Mouse (Mus musculus) thymus, adult 18-20 months (tissue): ENCODE measurements around the gene Gh.
"Not testable (repeated sequence)": the region's sequence is repeated elsewhere in the genome, so short reads cannot be mapped to it uniquely, and the experiment has no call there.

Source experiments
- DNase-seq, 2 experiments: peaks; one replicate each; pipeline ENCODE4 v3.0.0; 2022; ENCODE audit warnings: mixed read lengths in 2 of 2

The Gh gene

DNA sequence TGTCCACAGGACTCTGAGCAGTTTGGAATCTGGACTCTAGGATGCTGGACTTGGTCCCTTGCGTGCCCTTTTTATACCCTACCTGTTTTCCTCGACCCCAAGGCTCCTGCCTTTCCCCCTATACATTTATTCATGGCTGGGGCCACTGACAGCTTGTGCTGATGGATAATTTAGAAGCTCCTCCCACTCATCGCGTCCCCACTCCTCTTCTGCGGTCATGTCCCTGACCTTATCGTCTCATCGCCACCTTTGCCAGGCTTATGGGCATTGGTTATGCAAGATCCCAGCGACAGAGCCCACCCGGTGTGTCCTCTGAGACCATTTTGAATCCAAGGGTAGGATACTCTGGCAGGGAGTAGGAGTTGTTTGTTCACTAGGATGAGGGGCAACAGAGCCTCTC lies at the start of gene Gh:
Gh (minus strand) TSS at position 101 of the 400 bp plus-strand sequence.
- DNase-seq, result no peak

DNA sequence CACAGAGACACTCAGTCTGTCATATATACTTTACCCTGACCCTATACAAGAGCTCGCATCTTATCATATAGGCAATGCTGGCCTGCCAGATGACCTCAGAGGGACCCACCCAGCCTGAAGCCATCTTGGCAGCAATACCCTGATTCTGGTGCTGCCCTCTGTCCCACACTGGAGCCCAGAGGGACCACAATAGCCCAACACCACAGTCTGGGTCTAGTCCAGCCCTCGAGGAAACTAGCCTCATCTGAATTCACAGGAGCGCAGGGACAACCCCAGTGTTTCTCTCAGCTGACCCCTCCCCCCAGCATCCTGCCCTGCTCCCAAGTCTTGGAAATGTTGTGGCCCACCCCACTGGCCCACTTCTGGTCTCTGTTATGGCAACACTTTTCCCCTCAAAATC lies 49.6 kb upstream of the Gh start:
- no peak for DNase-seq

DNA sequence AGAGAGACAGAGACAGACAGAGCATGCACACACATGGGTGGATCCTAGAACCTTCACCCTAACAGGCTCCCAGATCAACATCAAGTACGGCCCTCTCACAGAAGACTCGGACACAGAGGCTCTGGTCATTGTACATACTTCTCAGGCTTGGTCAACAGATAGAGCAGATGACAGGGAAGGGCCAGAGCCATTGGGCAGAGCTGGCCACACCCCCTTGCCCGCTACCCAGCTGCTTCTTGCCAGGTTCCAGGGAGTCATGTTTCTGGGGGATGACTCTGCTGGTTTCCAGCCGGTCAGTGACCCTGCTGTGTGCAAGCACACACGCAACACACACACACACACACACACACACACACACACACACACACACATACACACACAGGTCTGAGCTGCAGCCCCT lies 49.2 kb upstream of the Gh start:
- no peak for DNase-seq

DNA sequence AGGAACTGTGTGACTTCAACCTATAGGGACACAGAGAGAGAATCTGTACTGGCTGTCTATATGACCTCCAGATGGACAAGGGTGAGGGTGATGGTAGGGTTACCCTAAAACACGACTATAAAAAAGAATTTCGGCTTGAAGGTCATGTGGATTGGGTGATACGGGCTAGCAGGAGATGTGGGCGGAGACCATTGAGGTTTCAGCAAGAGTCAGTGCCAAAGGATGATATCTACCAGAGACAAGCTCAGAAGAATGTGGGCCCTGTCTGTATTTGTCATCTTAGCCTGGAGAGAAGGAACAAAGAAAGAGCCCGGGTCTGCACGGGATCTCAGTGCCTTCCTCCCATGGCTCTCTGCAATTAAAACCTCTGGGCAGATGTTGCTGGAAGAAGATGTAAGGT lies 48.1 kb upstream of the Gh start:
- no peak for DNase-seq

DNA sequence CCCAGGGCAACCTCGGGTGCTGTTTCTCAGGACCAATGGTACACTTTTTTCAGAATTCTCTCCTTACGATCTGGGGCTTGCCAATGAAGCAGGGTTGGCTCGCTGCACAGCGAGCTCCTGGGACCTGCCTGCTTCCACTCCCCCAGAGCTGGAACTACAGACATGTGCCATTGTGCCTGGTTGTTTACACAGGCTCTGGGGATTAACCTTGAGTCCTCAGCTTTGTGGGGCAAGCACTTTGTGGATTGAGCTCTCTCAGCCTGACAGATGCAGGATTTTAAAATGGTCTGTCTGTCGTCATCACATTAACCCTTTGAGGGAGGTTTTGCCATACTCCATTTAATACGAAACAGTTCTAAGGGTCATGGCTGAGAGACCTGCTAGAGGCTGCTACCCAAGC lies 43.2 kb upstream of the Gh start:
- DNase-seq, result no peak

DNA sequence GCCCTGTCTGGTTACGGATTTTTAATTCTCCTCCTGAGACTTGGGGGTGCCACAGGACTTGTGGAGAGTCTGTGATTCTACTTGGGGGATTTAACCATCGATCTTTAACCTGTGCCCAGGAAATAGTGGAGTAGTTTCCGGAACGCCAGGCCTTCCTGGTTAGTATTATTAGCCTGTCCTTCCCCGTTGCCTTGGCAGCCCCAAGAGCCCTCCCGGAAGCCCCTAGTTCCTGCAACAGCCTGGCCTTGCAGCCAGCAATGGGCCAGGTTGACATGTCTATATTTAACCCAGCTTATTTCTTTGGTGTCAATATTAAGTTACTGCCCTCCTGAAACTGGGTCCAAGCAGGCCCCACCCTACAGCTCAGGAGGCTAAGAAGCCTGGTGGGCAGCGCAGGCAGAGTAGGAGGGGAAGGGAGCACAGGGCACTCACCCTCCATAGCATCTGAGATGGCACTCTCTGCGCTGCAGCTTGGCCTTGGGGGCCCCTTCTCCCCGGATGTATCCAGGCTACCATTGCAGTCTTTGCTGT lies 39.4 kb upstream of the Gh start:
- no peak for DNase-seq

DNA sequence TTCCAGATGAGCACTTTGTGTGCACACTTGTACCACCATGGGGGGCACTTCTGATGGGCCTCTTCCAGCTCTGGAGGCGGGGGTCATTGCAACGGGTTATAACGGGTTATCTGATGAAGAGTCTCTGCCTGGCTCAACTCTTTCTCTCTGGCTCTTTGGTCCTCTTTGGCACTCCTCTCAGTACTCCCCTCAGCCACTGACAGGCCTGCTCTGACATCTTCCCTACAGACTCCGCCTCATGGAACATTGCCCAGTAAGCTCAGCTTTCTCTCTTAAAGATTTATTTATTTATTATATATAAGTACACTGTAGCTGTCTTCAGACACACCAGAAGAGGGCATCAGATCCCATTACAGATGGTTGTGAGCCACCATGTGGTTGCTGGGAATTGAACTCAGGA lies 37.7 kb upstream of the Gh start:
- DNase-seq, result not testable (repeated sequence)

DNA sequence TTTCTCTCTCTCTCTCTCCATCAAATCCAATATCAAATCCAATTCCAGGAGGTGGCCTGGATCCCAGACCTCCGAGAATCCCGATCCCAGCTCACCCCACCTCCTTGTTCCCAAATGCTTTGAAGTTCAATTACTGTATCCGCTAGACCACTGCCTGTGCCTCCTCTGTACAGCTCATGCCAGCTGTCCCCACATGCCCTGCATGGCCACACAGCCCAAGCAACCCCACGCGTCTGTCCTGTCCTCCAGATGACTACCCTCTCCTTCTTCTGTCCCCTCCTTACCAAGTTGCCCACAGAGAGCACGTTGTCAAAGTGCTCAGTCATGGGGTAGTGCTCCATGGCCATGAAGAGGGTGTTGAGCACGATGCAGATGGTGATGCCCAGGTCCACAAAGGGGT lies 37.2 kb upstream of the Gh start:
- DNase-seq, result no peak

DNA sequence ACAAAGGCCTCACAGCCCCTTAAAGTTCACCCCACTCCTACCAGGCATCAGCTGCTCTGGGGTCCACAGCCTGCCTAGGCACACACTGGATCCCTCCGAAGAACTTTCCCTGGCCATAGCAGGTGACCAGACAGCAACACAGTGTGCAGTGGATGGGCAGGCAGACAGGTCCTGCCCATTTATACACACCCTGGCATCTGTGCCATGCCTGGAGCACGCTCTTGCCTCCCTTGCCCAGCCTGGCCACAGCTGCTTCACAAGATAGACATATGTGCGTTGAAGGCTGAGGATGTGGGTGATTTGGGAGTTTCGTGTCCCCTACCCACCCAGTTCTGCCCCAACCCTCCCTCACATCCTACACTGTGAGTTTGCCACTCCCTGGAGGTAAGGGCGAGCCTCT lies 36.4 kb upstream of the Gh start:
- DNase-seq, result no peak

DNA sequence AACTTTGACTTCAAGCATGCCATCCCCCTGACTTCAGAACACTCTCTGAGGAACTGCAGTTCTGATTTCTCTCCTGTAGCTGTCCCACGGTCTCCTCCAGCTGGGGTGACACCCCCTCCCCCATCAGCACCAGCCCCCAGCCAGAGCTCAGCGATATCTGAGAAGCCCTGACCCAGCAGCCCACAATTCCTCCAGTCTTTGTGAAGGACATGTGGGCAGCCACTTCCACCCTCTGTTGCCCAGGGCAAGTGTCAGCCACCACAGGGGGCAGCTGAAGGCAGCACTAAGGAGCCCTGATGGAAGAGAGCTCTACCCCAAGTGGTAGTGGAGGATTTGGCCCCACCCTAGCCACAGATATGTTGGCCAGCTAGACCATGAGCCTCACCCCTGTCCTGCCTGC lies 32.4 kb upstream of the Gh start:
- DNase-seq, result no peak

DNA sequence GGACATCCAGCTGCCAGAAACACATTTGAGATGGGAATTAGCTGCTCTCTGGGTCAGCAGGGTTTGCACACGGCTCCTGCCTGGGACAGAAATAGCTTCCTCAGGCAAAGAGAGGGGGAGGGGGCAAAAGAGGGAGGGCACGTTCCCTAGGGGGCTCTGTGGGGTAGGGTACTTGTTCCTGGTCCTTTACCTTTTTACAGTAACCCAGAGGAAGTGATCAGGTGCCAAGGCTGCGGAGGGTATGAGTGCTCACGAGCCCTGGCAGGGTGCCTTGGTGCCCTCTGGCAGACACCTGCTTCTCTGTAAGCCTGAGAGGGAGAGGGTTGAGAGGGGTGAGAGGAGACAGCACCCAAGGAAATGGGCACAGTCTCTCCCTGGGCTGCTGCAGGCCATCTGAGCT lies 30.8 kb upstream of the Gh start:
- no peak for DNase-seq

DNA sequence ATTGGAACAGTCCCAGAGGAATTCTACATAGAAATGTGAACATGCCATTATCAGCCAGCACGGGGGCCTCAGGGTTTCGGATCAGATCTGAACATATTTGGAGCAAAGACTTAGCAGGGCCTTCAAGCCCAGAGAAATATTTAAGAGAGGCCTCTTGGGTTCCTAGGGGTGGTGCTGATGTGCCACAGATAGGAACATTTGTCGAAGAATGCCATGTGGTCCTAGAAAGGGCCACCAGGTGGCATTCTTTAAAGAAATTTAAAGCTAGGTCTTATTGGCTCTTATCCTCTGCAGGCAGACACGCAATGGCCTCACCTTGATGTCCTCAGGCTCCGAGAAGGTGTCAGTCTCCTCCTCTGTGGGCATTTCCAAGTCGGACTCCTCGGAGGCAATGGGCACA lies 28.0 kb upstream of the Gh start:
- no peak for DNase-seq

DNA sequence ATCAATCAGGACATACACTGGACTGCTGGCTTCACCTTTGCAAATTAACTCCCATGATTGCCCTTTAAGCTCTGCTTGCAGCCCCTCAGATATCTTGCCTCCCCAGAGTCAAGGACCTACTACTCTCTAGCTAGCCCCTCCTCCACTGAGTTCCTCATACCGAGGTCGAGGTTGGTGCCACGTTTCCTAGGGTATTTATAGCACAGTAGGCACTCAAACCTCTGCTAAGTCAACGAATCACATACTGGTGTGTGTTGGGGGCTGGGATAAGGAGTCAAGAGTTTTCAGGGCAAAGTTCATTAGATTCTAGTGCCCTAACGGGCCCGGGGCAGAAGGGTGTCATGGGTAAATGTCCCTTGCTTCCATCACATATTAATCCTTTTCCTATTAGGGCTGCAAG lies 27.5 kb upstream of the Gh start:
- DNase-seq, result no peak

DNA sequence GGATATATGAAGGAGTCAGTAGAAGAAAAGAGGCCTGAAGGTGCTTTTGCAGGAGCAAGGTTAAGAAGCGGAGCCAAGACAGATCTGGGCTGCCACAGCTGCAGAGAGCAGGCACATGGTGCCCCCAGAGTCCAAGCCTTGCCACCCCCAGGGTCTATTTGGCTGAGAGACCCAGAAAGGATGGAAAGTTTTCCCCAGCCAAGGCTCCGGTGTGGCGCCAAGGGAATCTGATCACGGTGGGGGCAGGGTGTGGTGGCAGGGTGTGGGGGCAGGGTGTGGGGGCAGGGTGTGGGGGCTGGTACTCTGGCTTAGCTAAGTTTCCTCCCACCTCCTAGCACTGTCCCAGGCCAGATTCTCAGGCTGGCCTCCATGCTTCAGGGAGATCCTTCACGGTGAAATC lies 26.9 kb upstream of the Gh start:
- DNase-seq, result no peak

DNA sequence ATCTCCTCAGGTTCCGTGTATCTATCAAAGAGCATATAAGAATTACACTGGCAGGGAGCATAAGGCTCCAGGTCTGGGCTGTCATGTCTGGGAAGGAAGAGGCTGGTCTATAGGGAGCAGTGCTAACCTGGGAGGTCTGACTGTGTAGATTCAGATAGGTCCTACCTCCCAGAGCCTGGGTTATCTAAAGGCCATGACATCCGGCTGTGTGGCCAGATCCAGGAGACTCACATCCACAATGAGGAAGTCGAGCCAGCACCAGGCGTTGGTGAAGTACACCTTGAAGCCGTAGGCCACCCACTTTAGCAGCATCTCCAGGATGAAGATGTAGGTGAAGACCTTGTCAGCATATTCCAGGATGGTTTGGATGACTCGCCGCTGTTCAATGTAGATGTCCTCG lies 24.8 kb upstream of the Gh start:
- DNase-seq, result no peak

DNA sequence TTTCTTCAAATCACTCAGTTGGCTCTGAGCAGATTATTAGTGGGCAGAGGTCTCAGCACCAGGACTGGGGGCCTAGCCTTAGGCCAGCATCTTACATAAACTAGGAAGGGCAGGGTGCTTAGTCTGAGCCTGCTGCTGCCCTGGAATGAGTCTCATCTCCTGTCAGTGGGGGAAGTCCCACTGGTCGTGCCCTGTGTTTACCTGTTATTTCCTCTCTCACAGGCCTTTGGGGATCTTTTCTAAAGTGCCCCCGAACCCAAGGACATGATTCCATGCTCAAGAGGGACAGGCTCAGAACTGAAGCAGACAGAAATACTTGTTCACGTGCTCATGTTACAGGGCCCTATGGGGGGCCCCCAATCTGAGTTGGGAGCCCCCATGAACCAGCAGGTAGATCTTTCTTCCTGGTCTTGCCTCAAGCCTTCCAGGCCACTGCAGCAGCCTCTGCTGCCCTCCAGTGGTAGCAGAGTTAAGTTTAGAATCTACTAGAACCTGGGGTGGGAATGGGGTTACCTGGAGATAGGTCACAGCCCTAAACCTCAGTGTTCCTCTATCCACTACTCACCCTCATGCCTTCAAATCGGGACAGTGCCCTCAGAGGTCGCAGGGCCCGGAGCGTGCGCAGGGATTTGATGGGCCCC lies 24.0 kb upstream of the Gh start:
- peak; percentile 44 to 67 for DNase-seq

DNA sequence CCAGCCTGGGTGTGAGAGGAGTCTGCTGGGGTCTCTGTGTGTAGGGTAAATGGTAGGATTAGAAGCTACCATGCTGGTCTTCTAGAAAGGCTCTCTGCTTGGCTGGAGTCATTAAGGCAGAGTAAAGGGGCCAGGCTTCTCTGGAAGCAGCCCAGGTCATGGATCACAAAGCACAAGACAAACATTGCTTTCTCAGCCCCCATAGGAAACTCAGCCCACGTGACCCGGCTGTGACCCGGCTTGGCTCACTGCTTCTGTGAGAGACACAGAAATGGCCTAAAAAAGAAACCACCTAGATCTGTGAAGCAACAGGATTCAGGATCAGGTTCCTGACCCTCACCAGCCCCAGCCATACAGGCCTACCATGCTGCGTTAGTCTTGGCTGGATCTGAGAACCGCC lies 23.2 kb upstream of the Gh start:
- DNase-seq, result no peak

DNA sequence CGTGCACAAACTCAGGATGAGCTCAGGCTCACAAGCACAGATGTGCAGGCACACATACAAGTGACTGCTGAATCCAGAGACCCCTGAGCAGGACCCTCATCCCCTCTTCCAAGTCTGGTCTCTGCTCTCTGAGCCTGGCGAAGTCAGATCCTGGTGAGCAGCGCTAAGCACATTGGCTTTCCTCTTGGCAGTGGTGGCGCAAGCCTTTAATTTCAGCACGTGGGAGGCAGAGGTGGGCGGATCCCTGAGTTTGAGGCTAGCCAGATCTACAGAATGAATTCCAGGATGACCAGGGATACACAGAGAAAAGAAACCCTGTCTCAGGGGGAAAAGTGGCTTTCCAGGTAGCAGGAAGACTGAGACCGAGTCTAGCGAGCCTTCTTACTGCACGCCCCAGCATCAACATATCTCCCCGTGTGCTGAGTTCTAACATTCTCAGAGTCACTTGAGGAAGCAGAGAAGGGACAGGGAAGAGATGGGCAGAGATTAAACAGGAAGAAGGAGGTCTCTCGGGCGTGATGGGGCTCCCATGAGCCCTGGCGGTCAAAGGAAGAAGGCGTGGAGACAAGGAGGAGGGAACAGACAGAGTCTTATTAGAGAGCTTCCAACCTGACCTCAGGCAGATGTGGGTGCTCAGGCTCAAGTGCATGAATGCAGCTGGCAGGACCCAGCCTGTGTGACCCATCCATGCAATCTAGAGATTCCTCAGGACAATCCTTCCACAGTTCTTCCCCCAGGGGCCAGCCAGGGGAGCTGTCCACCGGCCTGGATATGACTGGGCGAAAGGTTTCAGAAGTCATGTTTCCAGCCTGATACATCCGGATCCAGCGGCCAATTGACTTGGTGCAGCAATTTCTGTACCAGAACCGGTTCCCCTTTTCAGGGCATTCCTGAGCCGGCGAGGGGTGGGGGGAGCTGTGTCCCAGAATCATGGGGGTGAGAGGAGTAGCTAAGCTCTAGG lies 17.0 kb upstream of the Gh start:
- no peak for DNase-seq

DNA sequence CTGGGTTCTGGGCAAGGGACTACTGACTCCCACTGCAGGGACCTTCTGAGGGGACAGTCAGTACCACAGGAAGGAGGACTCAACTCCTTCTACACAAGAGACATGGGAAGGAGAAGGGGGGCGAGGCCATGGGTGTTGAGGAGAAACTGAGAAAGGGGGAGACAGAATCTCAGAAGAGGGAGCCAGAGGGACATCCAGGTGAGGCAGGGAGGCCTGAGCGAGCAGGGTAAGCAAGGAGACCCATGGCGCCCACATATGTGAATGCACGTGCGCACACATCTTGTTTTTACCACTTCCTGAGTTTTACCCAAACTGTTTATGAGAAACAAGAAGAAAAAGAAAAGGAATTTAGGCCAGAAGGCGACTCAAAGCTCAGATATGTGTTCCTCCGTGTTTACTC lies 16.1 kb upstream of the Gh start:
- peak; percentile 34 to 57 for DNase-seq

DNA sequence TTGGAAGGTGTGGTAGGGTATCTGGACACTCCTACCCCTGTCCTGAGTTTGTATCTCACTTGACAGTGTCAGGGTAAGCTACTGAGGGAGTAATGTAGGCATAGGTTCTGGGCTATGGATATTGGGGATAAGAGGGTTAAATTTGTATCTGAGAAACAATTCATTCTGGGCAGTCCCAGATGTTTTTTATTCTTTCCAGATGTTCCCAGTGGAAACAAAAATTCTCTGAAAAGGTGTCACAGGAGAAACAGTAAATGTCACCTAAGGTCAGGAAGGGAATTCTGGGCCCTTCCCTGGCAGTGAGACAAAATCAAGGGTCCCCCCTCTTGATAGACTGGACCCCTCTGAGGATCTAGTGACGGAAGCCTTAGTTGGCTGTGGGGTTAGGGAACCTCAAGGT lies 14.8 kb upstream of the Gh start:
- no peak for DNase-seq

DNA sequence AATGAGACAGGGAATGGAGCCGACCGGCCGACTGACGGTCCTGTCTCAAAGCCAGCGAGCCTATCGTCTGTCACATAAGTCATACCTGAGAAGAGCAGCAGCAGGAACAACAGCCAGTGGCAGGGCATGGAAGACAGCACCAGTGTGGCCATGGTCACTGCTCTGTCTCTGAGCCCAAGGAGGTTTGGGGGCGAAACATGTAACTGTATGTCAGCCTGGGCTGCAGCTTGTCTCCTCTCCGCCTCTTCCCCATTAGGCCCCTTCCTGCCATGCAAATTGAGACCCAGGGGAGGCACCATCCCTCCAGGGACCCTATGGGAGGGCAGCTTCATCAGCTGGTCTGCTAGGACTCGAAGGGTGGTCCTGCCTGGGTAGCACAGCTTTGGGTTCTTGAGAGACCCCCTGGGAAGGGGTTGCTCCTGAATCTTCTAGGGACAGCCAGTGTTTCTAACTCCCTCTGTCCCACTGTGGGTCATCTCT lies 12.7 kb upstream of the Gh start, which contains the start of gene Cd79b:
Cd79b (minus strand) TSS at position 430 of the 480 bp plus-strand sequence.
- no peak for DNase-seq

DNA sequence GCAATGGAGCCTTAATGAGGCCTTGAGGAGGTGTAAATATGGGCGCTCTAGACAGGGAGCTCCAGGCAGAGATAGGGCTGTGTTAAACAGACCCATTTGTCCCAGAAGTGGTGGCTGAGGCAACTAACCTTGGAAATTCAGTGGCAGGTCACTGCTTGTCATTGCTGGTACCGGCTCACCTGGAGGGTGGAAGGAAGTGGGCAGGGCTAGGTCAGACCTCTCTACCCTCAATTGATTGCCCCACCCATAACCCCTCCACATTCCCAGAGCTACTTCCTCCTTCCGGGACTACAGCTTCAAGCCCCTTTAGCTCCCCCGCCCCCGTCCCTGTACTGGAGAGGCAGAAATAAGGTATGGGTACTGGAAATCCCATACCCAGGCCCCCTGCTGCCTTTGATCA lies 11.9 kb upstream of the Gh start:
- no peak for DNase-seq

DNA sequence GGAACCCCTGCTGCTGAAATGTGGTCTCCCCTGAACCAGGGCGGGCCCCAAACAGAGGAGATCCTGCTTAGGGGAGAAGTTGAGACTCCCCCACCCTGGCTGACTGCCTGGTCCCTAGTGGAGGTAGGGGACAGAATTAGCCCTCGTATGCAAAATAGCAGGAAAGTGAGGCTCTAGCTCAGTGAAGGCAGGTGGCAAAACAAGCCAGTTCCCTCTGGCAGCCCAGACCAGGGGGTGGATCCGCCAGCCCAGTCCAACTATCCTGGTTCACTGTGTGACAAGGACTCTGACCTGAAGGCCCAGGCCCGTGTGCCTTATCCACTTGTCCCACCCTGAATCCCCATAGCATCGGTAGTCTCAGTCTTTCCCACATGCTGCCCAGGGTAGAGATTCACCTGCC lies 8.5 kb upstream of the Gh start:
- no peak for DNase-seq

DNA sequence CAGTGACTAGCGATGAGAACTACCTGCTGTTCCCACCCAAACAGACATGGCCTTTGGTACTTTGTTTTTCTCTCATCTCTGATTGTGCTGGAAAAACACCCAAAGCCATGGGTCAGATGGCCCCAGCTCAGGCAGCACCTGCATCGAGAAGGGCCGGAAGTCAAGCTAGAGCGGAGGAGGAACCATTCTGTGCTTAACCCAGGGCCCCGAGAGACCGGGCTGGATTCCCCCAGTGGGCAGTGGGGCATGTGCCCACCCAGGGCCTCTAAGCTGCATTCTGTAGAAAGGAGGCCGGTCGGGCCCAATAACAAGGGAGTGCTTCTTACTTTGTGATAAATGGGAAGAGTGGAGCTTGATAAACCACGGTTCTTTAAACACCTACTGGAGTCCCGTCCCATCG lies 6.5 kb upstream of the Gh start:
- DNase-seq, result no peak
